Mouse (Mus musculus): ENCODE measurements around the gene Polg2. TPM values are rescaled to one million over a fixed set of nuclear protein-coding genes. Genes with fewer than 3 reads are reported as not detected.

Gene Polg2
- total and polyA plus RNA-seq, 3 experiments = 12.1 to 12.5 (median 12.3) TPM

- TF ChIP-seq RCOR1 (conservative IDR thresholded peaks at IDR 0.05; ENCODE audit: low read depth, low read length) = no peak
- peak; percentile 80 for TF ChIP-seq TCF12 (IDR thresholded peaks at IDR 0.05; ENCODE audit: low read depth, low read length)
- 0 out of 2 replicates have a peak, but pooled peaks have one; percentile 76 for TF ChIP-seq CHD1 (IDR thresholded peaks at IDR 0.05; ENCODE audit: low read depth, low read length)
- no peak; the same call in 1 of the 2 replicates for TF ChIP-seq JUND (conservative IDR thresholded peaks at IDR 0.05; ENCODE audit: low read depth, low read length)
- TF ChIP-seq HCFC1 (IDR thresholded peaks at IDR 0.05; ENCODE audit: low read depth, low read length) = no peak; the same call in 1 of the 2 replicates
- peak; percentile 78 for TF ChIP-seq ETS1 (conservative IDR thresholded peaks at IDR 0.05; ENCODE audit: low read depth, low read length)
- TF ChIP-seq SMC3 (IDR thresholded peaks at IDR 0.05; ENCODE audit: low read depth, low read length) = no peak; the same call in none of the 2 replicates
- TF ChIP-seq JUN (IDR thresholded peaks at IDR 0.05; ENCODE audit: insufficient read depth, low read depth, low read length) = no peak
- TF ChIP-seq GABPA (IDR thresholded peaks at IDR 0.05; ENCODE audit: insufficient replicate concordance, low read depth, low read length) = no peak
- peak; percentile 58; the same call in 1 of the 2 replicates for TF ChIP-seq CHD2 (IDR thresholded peaks at IDR 0.05; ENCODE audit: low read length)
- peak; percentile 77 for TF ChIP-seq NELFE (IDR thresholded peaks at IDR 0.05; ENCODE audit: low read depth, low read length)
- TF ChIP-seq MAZ (IDR thresholded peaks at IDR 0.05; ENCODE audit: low read depth, low read length) = peak; percentile 67; the same call in 1 of the 2 replicates
- peak; percentile 66 for TF ChIP-seq MXI1 (IDR thresholded peaks at IDR 0.05; ENCODE audit: low read depth, low read length)
These were observed 27.2 kb downstream of the Polg2 start (continued) for GRCm38 (mm10) chr11:106752103-106752502.

GRCm38 (mm10) chr11:106751039-106752018, 28.0 kb downstream of the Polg2 start, which contains the start of gene Milr1:
Gene Milr1 (plus strand): TSS chr11:106751226.
- Histone ChIP-seq H3K4me3 (replicated peaks in 1 of 3; ENCODE audit: low read depth in 2 of 3, low read length in 2 of 3, poor library complexity in 1 of 3) (peak within 1 kb of the TSS; percentile 52 to 66 (median 52)), H3K27ac (ENCODE audit: insufficient read depth, low read depth) (peak within 1 kb of the TSS; percentile 95), H3K4me2 (ENCODE audit: insufficient read depth, low read depth, poor library complexity, severe bottlenecking) (peak within 1 kb of the TSS; percentile 76), H3K4me1 (ENCODE audit: control insufficient read depth in 1 of 2, insufficient read depth in 2 of 2) (peaks cover 5 to 31% of the 10 kb centered on the region in 2 experiments), H3K27me3 (replicated peaks) (no peaks in the 10 kb centered on the region), H3K79me2 (replicated peaks; ENCODE audit: control insufficient read depth, extremely low read depth, insufficient read depth, poor library complexity, severe bottlenecking) (peaks cover 10% of the 10 kb centered on the region; the same call in 1 of the 2 replicates), H3K9me3 (replicated peaks; ENCODE audit: low read length) (peaks cover 6% of the 10 kb centered on the region), H3K36me3 (replicated peaks in 1 of 2; ENCODE audit: control insufficient read depth in 1 of 2, insufficient read depth in 1 of 2, low read length in 1 of 2) (peaks cover 6 to 29% of the 10 kb centered on the region in 2 experiments), H3K9ac (ENCODE audit: insufficient read depth, low read depth) (peak within 1 kb of the TSS; percentile 94)
- dilution Hi-C loops (cut with MboI; ENCODE audit: extremely low pct_ligation_motif_present, extremely low pct_unique_long_range_greater_than_20kb, low sequenced_read_pairs) (no loop called here), in situ Hi-C loops (cut with MboI; ENCODE audit: low pct_ligation_motif_present, low pct_unique_long_range_greater_than_20kb, low sequenced_read_pairs) (loop anchor here (5.0 to 25.0 kb wide), 4 partner anchors 79 to 439 kb away; partner anchors contain the start of genes Cd79b and Gh)
- peak; percentile 83 for DNase-seq (ENCODE audit: extremely low read depth)
- TF ChIP-seq RCOR1 (conservative IDR thresholded peaks at IDR 0.05; ENCODE audit: low read depth, low read length) = peak; percentile 72
- TF ChIP-seq PAX5 (IDR thresholded peaks at IDR 0.05; ENCODE audit: low read length) = no peak
- TF ChIP-seq EP300 (IDR thresholded peaks at IDR 0.05; ENCODE audit: low read length) = peak; percentile 97
- peak; percentile 68 for TF ChIP-seq MAX (IDR thresholded peaks at IDR 0.05; ENCODE audit: low read length)
- TF ChIP-seq TBP (conservative IDR thresholded peaks at IDR 0.05; ENCODE audit: low read depth, low read length) = peak; percentile 89
- TF ChIP-seq NRF1 (IDR thresholded peaks at IDR 0.05; ENCODE audit: low read depth, low read length) = no peak
- TF ChIP-seq ZC3H11A (IDR thresholded peaks at IDR 0.05; ENCODE audit: low read depth, low read length) = no peak
- peak; percentile 71 for TF ChIP-seq BHLHE40 (IDR thresholded peaks at IDR 0.05; ENCODE audit: low read depth, low read length)
- peak; percentile 0 for TF ChIP-seq NELFE (IDR thresholded peaks at IDR 0.05; ENCODE audit: low read depth, low read length)
- TF ChIP-seq MYC (IDR thresholded peaks at IDR 0.05; ENCODE audit: low read depth, low read length) = peak; percentile 91
- no peak for TF ChIP-seq RAD21 (IDR thresholded peaks at IDR 0.05; ENCODE audit: low read depth, low read length)
- peak; percentile 82 for TF ChIP-seq CHD1 (IDR thresholded peaks at IDR 0.05; ENCODE audit: low read depth, low read length)
- TF ChIP-seq MAZ (IDR thresholded peaks at IDR 0.05; ENCODE audit: low read depth, low read length) = peak; percentile 83
- TF ChIP-seq KAT2A (IDR thresholded peaks at IDR 0.05; ENCODE audit: insufficient replicate concordance, low read length) = no peak
- 0 out of 2 replicates have a peak, but pooled peaks have one; percentile 48 for TF ChIP-seq MAFK (IDR thresholded peaks at IDR 0.05; ENCODE audit: insufficient replicate concordance, low read length)
- TF ChIP-seq ETS1 (conservative IDR thresholded peaks at IDR 0.05; ENCODE audit: low read depth, low read length) = peak; percentile 88
- TF ChIP-seq HCFC1 (IDR thresholded peaks at IDR 0.05; ENCODE audit: low read depth, low read length) = no peak
- TF ChIP-seq CHD2 (IDR thresholded peaks at IDR 0.05; ENCODE audit: low read length) = peak; percentile 70
- TF ChIP-seq UBTF (IDR thresholded peaks at IDR 0.05; ENCODE audit: low read depth, low read length) = no peak
- TF ChIP-seq E2F4 (IDR thresholded peaks at IDR 0.05; ENCODE audit: insufficient replicate concordance, low read depth, low read length) = peak; percentile 57; the same call in 1 of the 2 replicates
- no peak for TF ChIP-seq CTCF (conservative IDR thresholded peaks at IDR 0.05 in 1 of 2, IDR thresholded peaks at IDR 0.05 in 1 of 2; ENCODE audit: low read depth in 2 of 2, low read length in 2 of 2)
- TF ChIP-seq ZNF384 (IDR thresholded peaks at IDR 0.05; ENCODE audit: low read depth, low read length) = peak; percentile 92
- TF ChIP-seq JUND (conservative IDR thresholded peaks at IDR 0.05; ENCODE audit: low read depth, low read length) = peak; percentile 93
- TF ChIP-seq GABPA (IDR thresholded peaks at IDR 0.05; ENCODE audit: insufficient replicate concordance, low read depth, low read length) = no peak
- peak; percentile 94 for TF ChIP-seq IRF4 (IDR thresholded peaks at IDR 0.05; ENCODE audit: low read depth, low read length)
- TF ChIP-seq ZMIZ1 (IDR thresholded peaks at IDR 0.05; ENCODE audit: low read depth, low read length) = peak; percentile 27
- no peak for TF ChIP-seq ZKSCAN1 (IDR thresholded peaks at IDR 0.05; ENCODE audit: borderline replicate concordance, low read depth, low read length)
- TF ChIP-seq SMC3 (IDR thresholded peaks at IDR 0.05; ENCODE audit: low read depth, low read length) = no peak
